Mouse (Mus musculus) liver, embryonic 14.5 days (tissue): ENCODE data around the gene Epc2.

Source experiments
- CTCF ChIP-seq: IDR thresholded peaks from 2 replicates; pipeline ENCODE4 v1.5.1; 2016; ENCODE audit warnings: antibody characterized with exemption, low read depth, control low read depth
- EP300 ChIP-seq: IDR thresholded peaks from 2 replicates; pipeline ENCODE4 v1.6.1; 2016; ENCODE audit warnings: antibody characterized with exemption, low read depth

GRCm38 (mm10) chr2:49483382-49483781 is 32.1 kb downstream of the Epc2 start:
- TF ChIP-seq CTCF (no peak), EP300 (no peak)
